Mouse (Mus musculus): ENCODE data around the gene Gmfg. TPM values are rescaled to one million over a fixed set of nuclear protein-coding genes. Genes with fewer than 3 reads are reported as not detected.
A peak's percentile ranks its signal among the peaks of the same experiment; 100 is the strongest.

Gmfg gene
- 6.3 and 8.1 TPM in 2 replicates for polyA plus RNA-seq (2016; fragmentation: Nextera tagmentation; extraction: Ambion mirVana)

DNA sequence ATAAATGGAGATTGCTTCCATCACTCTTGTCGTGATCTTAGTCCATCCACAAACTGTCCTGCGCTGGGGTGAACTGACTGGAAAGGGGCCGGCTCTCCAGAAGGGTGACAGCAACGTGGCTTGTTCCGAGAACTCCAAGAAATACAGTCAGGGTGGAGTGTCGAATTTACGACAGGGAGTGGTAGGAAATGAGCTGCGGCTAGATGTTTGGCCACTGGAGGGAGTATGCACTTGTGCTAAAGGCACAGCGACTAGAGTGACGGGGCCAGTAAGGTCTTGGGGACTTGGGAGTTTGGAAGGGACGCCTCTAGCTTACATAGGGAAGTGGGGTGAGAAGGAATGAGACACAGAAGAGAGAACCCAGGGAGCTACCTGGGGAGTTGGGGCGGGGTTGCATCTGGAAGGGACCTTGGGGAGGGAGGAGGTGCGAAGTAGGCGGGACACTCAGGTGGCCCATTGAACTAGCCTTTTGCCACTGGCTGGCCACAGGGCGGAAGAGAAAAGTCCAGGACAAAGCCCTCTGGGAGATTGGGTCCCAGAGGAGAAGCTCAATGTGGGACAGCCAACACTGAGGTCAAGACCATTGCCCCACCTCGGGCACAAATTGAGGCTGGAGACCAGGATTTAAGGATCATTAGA, at the start of gene Gmfg:
TSS of gene Gmfg (plus strand) at position 516 of the 639 bp plus-strand sequence.
- peak within 1 kb of the TSS; percentile 94 for H3K4me3 ChIP-seq
- no peaks in the 10 kb centered on the region for H3K27me3 ChIP-seq (ENCODE audit: low read depth, poor library complexity, severe bottlenecking)
- H3K27ac ChIP-seq (replicated peaks), result peak within 1 kb of the TSS; percentile 89
- H3K9me3 ChIP-seq (replicated peaks), result no peaks in the 10 kb centered on the region
- DNase-seq (ENCODE audit: low spot score), result peak; percentile 82
- WGBS, result 2% methylated on average over 16 of the region's 16 CpGs
- H3K36me3 ChIP-seq, result peaks cover 18% of the 10 kb centered on the region
- peaks cover 44% of the 10 kb centered on the region for H3K4me1 ChIP-seq

DNA sequence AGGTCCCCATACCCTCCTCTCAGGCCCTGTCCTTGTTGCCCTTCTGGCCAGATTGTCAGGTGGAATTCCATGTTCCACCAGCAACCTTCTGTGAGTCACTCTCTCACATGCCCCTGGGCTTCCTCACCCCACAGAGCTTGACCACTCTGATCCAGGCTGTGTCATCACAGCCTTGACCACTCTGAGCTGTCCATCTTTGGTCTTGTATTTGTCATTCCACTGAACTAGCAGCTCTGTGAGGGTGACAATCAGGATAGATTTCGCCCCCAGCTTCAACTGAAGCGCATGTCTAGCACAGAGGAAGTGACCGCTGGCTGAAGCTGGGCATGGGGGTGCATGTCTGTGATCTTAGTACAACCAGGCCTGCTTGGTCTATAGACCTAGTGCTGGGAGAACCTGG, 46.9 kb upstream of the Gmfg start:
- Histone ChIP-seq H3K4me3 (no peak overlapping the region), H3K36me3 (peaks cover 64% of the 10 kb centered on the region)

DNA sequence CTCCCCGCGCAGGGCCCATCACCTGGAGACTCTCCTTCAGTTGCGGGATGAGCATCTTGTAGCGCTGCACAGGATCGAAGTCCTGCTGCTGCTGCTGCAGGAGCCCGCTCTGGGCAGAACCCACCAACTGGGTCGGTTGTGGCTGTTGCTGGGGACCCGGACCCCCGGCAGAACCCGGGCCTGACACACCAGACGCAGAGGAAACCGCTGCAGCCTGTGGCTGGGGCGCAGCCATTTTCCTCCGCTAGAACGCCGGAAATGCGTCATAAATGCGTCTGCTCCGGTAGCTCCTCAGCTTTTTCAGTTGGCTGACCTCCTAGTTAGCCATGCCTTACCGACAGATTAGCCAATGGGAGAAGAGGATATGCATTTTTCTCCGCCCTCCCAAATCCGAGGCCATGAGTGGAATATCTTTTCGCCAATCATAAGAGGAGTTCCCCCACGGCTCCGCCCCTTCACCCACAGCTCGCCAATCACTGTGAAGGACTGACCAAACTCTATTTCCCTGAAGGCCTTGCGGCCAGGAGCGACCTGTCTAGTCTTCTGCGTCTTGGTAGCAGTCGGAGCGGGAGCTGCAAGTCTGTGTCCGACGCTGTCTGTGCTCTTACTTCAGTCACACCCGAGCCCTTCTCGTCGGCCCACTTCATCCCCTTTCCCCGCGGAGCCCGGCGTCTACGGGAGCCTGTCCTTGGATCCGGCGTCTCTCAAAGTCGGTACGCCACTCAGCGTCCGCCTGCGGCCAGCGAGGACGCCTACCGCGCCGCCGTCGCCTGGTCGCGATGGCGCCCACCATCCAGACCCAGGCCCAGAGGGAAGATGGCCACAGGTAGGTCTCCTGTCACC, 44.6 kb upstream of the Gmfg start, which contains the start of the genes Med29 and Paf1:
TSS of gene Med29 (minus strand) at position 280 of the 843 bp plus-strand sequence.
TSS of gene Paf1 (plus strand) at position 523 of the 843 bp plus-strand sequence.
- Histone ChIP-seq H3K27me3 (ENCODE audit: low read depth, poor library complexity, severe bottlenecking) (no peaks in the 10 kb centered on the region), H3K4me3 (peak within 1 kb of the TSS; percentile 96), H3K4me1 (peaks cover 22% of the 10 kb centered on the region), H3K9me3 (replicated peaks) (no peaks in the 10 kb centered on the region), H3K36me3 (peaks cover 67% of the 10 kb centered on the region), H3K27ac (replicated peaks) (peak within 1 kb of the TSS; percentile 84)
- DNase-seq (ENCODE audit: low spot score), result peak; percentile 96
- under 1% methylated on average over 58 of the region's 58 CpGs for WGBS

More for the DNA sequence above, 46.9 kb upstream of the Gmfg start:
- peaks cover 25% of the 10 kb centered on the region for H3K4me1 ChIP-seq
- no peaks in the 10 kb centered on the region for H3K27me3 ChIP-seq (ENCODE audit: low read depth, poor library complexity, severe bottlenecking)
- DNase-seq (ENCODE audit: low spot score), result no peak
- no peak overlapping the region for H3K27ac ChIP-seq (replicated peaks)
- WGBS, result 93% methylated on average over 3 of the region's 3 CpGs
- H3K9me3 ChIP-seq (replicated peaks), result no peaks in the 10 kb centered on the region

DNA sequence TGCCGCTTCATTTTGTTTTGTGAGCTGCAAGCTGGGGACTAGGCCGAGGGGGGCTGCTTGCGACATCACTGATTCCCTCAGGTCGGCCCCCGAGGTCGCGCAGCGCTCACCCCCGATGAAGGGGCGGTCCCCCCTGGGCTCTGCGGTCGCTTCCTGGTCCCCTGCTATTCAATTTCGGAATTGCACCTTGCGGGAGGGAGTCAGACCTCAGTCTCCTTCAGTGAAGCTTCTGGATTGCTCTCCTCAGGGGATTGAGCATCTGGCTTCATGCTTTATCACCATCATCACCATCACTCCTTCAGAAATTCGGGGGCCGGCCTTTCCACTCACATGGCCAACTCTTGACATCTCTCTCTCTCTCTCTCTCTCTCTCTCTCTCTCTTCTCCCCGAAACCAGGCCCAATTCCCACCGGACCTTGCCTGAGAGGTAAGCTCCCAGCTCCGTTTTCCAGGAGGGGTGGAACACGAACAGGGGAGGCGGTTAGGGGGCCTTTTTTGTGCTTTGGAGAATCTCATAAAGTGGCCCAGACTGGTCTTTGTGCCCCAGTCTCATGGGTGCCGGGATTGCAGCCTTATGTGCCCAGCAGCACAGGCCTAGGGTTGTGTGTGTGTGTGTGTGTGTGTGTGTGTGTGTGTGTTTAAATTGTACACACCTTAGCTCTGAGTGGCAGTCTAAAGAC, 43.8 kb upstream of the Gmfg start:
- DNase-seq (ENCODE audit: low spot score), result no peak
- Histone ChIP-seq H3K27me3 (ENCODE audit: low read depth, poor library complexity, severe bottlenecking) (no peaks in the 10 kb centered on the region), H3K36me3 (peaks cover 67% of the 10 kb centered on the region), H3K4me3 (peak overlapping the region; percentile 96), H3K4me1 (peaks cover 22% of the 10 kb centered on the region), H3K9me3 (replicated peaks) (no peaks in the 10 kb centered on the region), H3K27ac (replicated peaks) (peak overlapping the region; percentile 81)
- WGBS, result 9% methylated on average over 22 of the region's 22 CpGs

DNA sequence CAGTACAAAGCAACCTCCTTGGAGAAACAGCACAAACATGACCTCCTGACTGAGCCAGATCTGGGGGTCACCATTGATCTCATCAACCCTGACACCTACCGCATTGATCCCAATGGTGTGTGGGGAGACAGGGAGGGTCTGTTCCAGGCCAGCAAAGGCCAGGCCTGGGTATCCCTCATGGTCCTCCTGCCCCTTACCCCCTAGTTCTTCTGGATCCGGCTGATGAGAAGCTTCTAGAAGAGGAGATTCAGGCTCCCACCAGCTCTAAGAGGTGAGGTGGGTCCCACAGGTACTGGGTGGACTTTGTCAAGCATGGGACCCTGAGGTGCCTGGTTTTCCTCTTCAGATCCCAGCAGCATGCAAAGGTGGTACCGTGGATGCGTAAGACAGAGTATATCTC, 41.8 kb upstream of the Gmfg start:
- Histone ChIP-seq H3K27ac (replicated peaks) (no peak overlapping the region), H3K4me3 (no peak overlapping the region), H3K36me3 (peaks cover 67% of the 10 kb centered on the region), H3K27me3 (ENCODE audit: low read depth, poor library complexity, severe bottlenecking) (no peaks in the 10 kb centered on the region), H3K4me1 (peaks cover 22% of the 10 kb centered on the region), H3K9me3 (replicated peaks) (no peaks in the 10 kb centered on the region)
- WGBS, result 98% methylated on average over 4 of the region's 4 CpGs
- DNase-seq (ENCODE audit: low spot score), result no peak

DNA sequence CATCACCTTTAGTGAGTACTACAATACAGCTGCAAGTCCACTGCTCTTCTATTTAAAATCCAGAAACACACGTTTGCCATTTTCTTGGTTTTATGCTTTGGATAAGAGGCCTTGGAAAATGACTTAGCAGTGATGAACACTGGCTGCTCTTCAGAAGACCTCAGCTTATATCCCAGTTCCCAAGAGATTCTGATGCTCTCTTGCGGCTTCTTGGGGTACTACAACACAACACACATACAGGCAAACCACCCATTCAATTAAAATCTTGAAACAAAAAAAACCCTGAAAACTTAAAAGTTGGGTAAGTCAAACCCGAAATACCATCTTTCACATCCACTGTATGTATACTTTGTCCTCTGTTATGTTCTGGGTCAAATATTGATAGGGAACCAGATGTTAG, 39.2 kb upstream of the Gmfg start:
- no peak overlapping the region for H3K4me3 ChIP-seq
- peaks cover 86% of the 10 kb centered on the region for H3K36me3 ChIP-seq
- DNase-seq (ENCODE audit: low spot score), result no peak
- H3K9me3 ChIP-seq (replicated peaks), result no peaks in the 10 kb centered on the region
- H3K27me3 ChIP-seq (ENCODE audit: low read depth, poor library complexity, severe bottlenecking), result no peaks in the 10 kb centered on the region
- no peak overlapping the region for H3K27ac ChIP-seq (replicated peaks)
- H3K4me1 ChIP-seq, result peaks cover 9% of the 10 kb centered on the region
- WGBS, result 71% methylated on average over 3 of the region's 3 CpGs

DNA sequence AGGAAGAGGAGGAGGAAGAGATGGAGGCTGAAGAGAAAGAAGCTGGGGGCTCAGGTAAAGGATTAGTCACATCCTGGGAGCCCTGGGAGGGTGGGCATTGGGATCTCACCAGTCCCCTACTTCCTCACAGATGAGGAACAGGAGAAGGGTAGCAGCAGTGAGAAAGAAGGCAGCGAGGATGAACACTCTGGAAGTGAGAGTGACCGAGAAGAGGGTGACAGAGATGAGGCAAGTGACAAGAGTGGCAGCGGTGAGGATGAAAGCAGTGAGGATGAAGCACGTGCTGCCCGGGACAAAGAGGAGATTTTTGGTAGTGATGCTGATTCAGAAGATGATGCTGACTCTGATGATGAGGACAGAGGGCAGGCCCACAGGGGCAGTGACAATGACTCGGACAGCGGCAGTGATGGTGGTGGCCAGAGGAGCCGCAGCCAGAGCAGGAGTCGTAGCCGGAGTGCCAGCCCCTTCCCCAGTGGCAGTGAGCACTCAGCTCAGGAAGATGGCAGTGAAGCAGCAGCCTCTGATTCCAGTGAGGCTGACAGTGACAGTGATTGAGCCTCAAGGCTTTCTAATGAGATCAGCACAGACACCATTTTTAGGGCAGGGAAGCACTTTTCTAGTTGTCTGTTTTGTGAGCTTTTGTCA, 38.4 kb upstream of the Gmfg start:
- no peak overlapping the region for H3K4me3 ChIP-seq
- no peaks in the 10 kb centered on the region for H3K27me3 ChIP-seq (ENCODE audit: low read depth, poor library complexity, severe bottlenecking)
- peaks cover 94% of the 10 kb centered on the region for H3K36me3 ChIP-seq
- DNase-seq (ENCODE audit: low spot score), result no peak
- no peaks in the 10 kb centered on the region for H3K9me3 ChIP-seq (replicated peaks)
- no peak overlapping the region for H3K27ac ChIP-seq (replicated peaks)
- 90% methylated on average over 10 of the region's 10 CpGs for WGBS
- H3K4me1 ChIP-seq, result peaks cover 2% of the 10 kb centered on the region

DNA sequence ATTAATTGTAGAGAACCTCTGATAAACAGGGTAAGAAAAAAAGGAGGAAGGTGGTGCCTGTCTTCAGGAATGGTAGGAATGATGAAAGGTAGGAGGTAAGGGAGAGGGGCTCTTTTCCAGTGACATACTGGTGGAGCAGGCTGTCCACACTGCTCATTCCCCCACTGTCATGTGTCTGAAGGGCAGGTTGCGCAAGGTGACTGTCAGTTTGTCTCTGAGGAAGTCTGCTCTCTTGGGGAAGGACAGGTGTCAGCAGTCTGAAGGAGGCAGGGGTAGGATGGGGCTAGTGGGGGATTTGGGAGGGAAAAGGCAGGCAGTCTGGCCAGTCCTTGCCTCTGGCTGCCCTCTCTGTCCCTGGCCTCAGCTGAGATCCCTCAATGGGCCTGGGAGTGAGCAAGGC, 36.2 kb upstream of the Gmfg start:
- Histone ChIP-seq H3K9me3 (replicated peaks) (no peaks in the 10 kb centered on the region), H3K4me3 (no peak overlapping the region), H3K27me3 (ENCODE audit: low read depth, poor library complexity, severe bottlenecking) (no peaks in the 10 kb centered on the region), H3K36me3 (peaks cover 99% of the 10 kb centered on the region), H3K27ac (replicated peaks) (no peak overlapping the region), H3K4me1 (no peaks in the 10 kb centered on the region)
- no peak for DNase-seq (ENCODE audit: low spot score)
- 93% methylated on average over 1 of the region's 1 CpGs for whole genome bisulfite sequencing

DNA sequence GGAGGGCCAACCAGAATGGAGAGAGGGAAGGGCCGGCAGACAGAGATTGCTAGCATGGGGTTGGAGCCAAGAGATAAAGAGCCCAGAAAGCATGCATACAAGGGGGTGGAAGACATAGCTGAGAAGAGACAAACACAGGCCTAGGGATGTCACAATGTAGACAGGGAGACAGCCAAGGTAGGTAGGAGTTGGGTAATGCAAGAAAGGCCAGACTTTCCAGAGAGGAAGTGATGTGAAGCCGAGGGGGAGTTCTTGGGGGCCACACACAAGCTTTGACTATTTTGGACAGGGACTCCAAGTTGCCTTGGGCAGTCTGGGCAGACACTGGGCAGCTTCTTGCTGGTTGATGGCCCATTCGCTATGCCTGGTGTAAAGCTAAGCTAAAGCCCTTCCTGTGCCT, 35.3 kb upstream of the Gmfg start:
- 91% methylated on average over 3 of the region's 3 CpGs for WGBS
- peaks cover 99% of the 10 kb centered on the region for H3K36me3 ChIP-seq
- DNase-seq (ENCODE audit: low spot score), result no peak
- H3K4me1 ChIP-seq, result no peaks in the 10 kb centered on the region
- no peak overlapping the region for H3K4me3 ChIP-seq
- no peaks in the 10 kb centered on the region for H3K9me3 ChIP-seq (replicated peaks)
- no peaks in the 10 kb centered on the region for H3K27me3 ChIP-seq (ENCODE audit: low read depth, poor library complexity, severe bottlenecking)
- no peak overlapping the region for H3K27ac ChIP-seq (replicated peaks)

DNA sequence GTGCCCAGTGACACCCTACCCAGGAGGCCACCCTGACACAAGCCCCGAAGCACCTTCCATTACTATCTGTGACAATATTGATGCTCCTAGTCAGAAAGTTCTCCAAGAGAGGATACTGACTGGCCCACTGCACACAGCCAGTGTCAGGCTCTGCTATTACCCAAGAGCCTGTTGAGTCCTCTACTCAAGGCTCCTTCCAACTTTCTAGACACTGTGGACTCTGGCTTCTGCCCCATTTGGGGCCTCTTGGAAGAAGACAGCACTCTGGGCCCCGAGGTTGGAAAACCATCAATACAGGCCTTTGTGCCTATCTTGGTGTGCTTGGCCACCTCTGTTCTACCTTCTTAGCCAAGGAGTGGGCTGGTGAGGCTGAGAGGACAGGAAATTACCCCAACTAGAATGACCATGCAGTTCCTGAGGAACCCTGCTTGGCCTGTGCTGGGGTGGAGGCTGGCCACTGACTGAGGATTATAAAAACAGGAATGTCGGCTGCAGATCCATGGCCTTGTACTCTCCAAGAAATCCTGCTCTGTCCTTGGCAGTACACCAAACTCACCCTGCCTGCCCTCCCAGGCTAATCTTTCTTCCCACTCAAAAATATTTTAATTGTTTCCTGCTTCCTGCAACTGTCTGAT, 26.3 kb upstream of the Gmfg start:
- H3K36me3 ChIP-seq, result peaks cover 99% of the 10 kb centered on the region

DNA sequence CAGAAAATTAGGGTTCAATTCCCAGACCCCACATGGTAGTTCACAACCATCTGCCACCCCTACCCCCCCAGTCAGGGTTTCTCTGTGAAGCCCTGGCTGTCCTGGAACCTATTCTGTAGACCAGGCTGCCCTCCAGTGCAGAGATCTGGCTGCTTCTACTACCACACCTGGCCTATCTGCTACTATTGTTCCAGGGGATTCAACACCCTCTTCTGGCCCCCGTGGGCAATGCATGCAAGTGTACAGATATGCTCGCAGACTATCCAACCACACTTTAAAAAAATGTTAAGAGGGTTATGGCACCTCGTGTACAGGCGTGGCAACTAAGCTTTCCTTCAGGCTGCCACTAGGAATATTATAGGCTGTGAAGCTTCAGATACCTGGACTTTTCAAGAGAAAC, 24.4 kb upstream of the Gmfg start:
- H3K9me3 ChIP-seq (replicated peaks), result no peaks in the 10 kb centered on the region
- no peaks in the 10 kb centered on the region for H3K4me1 ChIP-seq
- H3K27me3 ChIP-seq (ENCODE audit: low read depth, poor library complexity, severe bottlenecking), result no peaks in the 10 kb centered on the region
- WGBS, result 92% methylated on average over 4 of the region's 4 CpGs
- H3K4me3 ChIP-seq, result no peak overlapping the region
- H3K36me3 ChIP-seq, result peaks cover 99% of the 10 kb centered on the region
- no peak overlapping the region for H3K27ac ChIP-seq (replicated peaks)
- no peak for DNase-seq (ENCODE audit: low spot score)

More for the DNA sequence above, 26.3 kb upstream of the Gmfg start:
- Histone ChIP-seq H3K27me3 (ENCODE audit: low read depth, poor library complexity, severe bottlenecking) (no peaks in the 10 kb centered on the region), H3K4me3 (no peak overlapping the region), H3K9me3 (replicated peaks) (no peaks in the 10 kb centered on the region), H3K4me1 (no peaks in the 10 kb centered on the region), H3K27ac (replicated peaks) (no peak overlapping the region)
- DNase-seq (ENCODE audit: low spot score), result no peak
- 92% methylated on average over 3 of the region's 3 CpGs for WGBS

DNA sequence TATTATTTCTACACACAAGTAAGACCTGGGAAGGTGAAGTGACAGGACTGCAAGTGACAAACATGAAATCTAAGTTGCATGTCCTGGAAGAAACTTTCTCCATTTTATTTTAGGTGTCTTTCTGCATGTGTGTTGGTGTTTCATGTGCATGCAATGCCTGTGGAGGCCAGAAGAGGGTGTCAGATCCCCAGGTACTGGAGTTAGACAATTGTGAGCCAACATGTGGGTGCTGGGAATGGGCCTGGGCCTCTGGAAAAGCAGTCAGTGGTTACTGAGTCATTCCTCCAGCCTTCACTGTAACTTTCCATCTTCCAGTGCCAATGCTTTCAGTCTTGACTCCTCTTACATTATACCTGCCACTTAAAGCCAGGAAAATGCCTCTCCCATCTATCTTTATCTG, 19.9 kb upstream of the Gmfg start:
- no peaks in the 10 kb centered on the region for H3K4me1 ChIP-seq
- H3K4me3 ChIP-seq, result no peak overlapping the region
- H3K27me3 ChIP-seq (ENCODE audit: low read depth, poor library complexity, severe bottlenecking), result no peaks in the 10 kb centered on the region
- no peak for DNase-seq (ENCODE audit: low spot score)
- no peaks in the 10 kb centered on the region for H3K9me3 ChIP-seq (replicated peaks)
- peaks cover 100% of the 10 kb centered on the region for H3K36me3 ChIP-seq
- no peak overlapping the region for H3K27ac ChIP-seq (replicated peaks)

Measured in midbrain, embryonic 10.5 days (tissue).